Mouse (Mus musculus): Measurements from ENCODE around the gene Antxrl. TPM values are rescaled to one million over a fixed set of nuclear protein-coding genes. Genes with fewer than 3 reads are reported as not detected.

Antxrl gene
- polyA plus RNA-seq, 1 experiment, result 0.13 TPM

- H3K4me1 ChIP-seq (replicated peaks; ENCODE audit: control insufficient read depth, insufficient read depth, low read length), result no peaks in the 10 kb centered on the region
- H3K27ac ChIP-seq (ENCODE audit: control insufficient read depth, insufficient read depth, low read length), result no peak overlapping the region
- WGBS, result 72% methylated on average over 4 of the region's 4 CpGs
- no peak for DNase-seq
- no peaks in the 10 kb centered on the region for H3K36me3 ChIP-seq (ENCODE audit: control insufficient read depth, insufficient read depth, low read length)
- no peak for TF ChIP-seq POLR2A (IDR thresholded peaks at IDR 0.05; ENCODE audit: control insufficient read depth, extremely low read depth, insufficient read depth, low read length, poor library complexity)
- no peak for TF ChIP-seq CTCF (IDR thresholded peaks at IDR 0.05; ENCODE audit: borderline replicate concordance, control insufficient read depth, extremely low read depth, insufficient read depth, low read length, poor library complexity)
- no peak overlapping the region for H3K4me3 ChIP-seq (ENCODE audit: control insufficient read depth, insufficient read depth, low read length)
- no peaks in the 10 kb centered on the region for H3K27me3 ChIP-seq (ENCODE audit: control insufficient read depth, insufficient read depth, low read length)
Observed at GRCm38 (mm10) chr14:34078293-34078692, 25.8 kb downstream of the Antxrl start.

GRCm38 (mm10) chr14:34080321-34080997 is 28.0 kb downstream of the Antxrl start:
- WGBS, result 16% methylated on average over 11 of the region's 11 CpGs
- Histone ChIP-seq H3K36me3 (ENCODE audit: control insufficient read depth, insufficient read depth, low read length) (no peaks in the 10 kb centered on the region), H3K4me3 (ENCODE audit: control insufficient read depth, insufficient read depth, low read length) (no peak overlapping the region), H3K4me1 (replicated peaks; ENCODE audit: control insufficient read depth, insufficient read depth, low read length) (no peaks in the 10 kb centered on the region), H3K27me3 (ENCODE audit: control insufficient read depth, insufficient read depth, low read length) (no peaks in the 10 kb centered on the region), H3K27ac (ENCODE audit: control insufficient read depth, insufficient read depth, low read length) (no peak overlapping the region)
- DNase-seq, result peak; percentile 14
- TF ChIP-seq POLR2A (IDR thresholded peaks at IDR 0.05; ENCODE audit: control insufficient read depth, extremely low read depth, insufficient read depth, low read length, poor library complexity) (no peak), CTCF (IDR thresholded peaks at IDR 0.05; ENCODE audit: borderline replicate concordance, control insufficient read depth, extremely low read depth, insufficient read depth, low read length, poor library complexity) (no peak)

- 77% methylated on average over 4 of the region's 4 CpGs for WGBS
- Histone ChIP-seq H3K4me3 (ENCODE audit: control insufficient read depth, insufficient read depth, low read length) (no peak within 1 kb of the TSS), H3K36me3 (ENCODE audit: control insufficient read depth, insufficient read depth, low read length) (no peaks in the 10 kb centered on the region), H3K27ac (ENCODE audit: control insufficient read depth, insufficient read depth, low read length) (no peak within 1 kb of the TSS), H3K4me1 (replicated peaks; ENCODE audit: control insufficient read depth, insufficient read depth, low read length) (no peaks in the 10 kb centered on the region), H3K27me3 (ENCODE audit: control insufficient read depth, insufficient read depth, low read length) (no peaks in the 10 kb centered on the region)
- DNase-seq, result no peak
- no peak for TF ChIP-seq POLR2A (IDR thresholded peaks at IDR 0.05; ENCODE audit: control insufficient read depth, extremely low read depth, insufficient read depth, low read length, poor library complexity)
Observed at GRCm38 (mm10) chr14:34085731-34086130, 33.2 kb downstream of the Antxrl start, which contains the start of gene Anxa8. TSS of gene Anxa8 (plus strand) at chr14:34085981.

- Histone ChIP-seq H3K27ac (ENCODE audit: control insufficient read depth, insufficient read depth, low read length) (no peak overlapping the region), H3K27me3 (ENCODE audit: control insufficient read depth, insufficient read depth, low read length) (no peaks in the 10 kb centered on the region), H3K36me3 (ENCODE audit: control insufficient read depth, insufficient read depth, low read length) (no peaks in the 10 kb centered on the region), H3K4me3 (ENCODE audit: control insufficient read depth, insufficient read depth, low read length) (no peak overlapping the region), H3K4me1 (replicated peaks; ENCODE audit: control insufficient read depth, insufficient read depth, low read length) (no peaks in the 10 kb centered on the region)
- WGBS, result 82% methylated on average over 4 of the region's 4 CpGs
- no peak for TF ChIP-seq POLR2A (IDR thresholded peaks at IDR 0.05; ENCODE audit: control insufficient read depth, extremely low read depth, insufficient read depth, low read length, poor library complexity)
- no peak for TF ChIP-seq CTCF (IDR thresholded peaks at IDR 0.05; ENCODE audit: borderline replicate concordance, control insufficient read depth, extremely low read depth, insufficient read depth, low read length, poor library complexity)
- no peak for DNase-seq
Observed at GRCm38 (mm10) chr14:34086806-34087205, 34.3 kb downstream of the Antxrl start.

DNA sequence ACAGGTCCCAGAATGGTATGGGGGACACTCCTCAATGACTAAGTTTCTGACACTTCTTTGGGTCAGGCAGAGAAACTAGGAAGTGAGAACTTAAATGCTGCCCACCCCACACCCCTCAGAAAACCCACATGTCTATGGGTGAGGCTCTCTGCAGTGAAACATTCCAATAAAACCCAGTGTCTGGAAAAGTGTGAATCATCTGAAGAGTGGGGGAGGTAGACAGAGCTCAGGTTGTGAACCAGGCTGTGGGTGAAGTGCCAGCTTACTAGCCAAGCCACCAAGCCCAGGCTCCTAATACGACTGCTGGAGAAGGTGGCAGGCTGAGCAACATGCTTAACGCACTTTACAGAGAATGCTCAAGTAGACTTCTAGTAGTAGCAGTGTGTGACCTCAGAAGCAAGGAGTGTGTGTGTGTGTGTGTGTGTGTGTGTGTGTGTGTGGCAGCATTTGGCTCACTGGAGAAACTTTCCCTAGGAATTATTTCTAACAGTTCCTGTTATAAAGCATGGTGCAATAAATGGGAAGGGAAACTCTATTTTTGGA is 35.4 kb downstream of the Antxrl start:
- 84% methylated on average over 2 of the region's 2 CpGs for WGBS
- no peaks in the 10 kb centered on the region for H3K36me3 ChIP-seq (ENCODE audit: control insufficient read depth, insufficient read depth, low read length)
- H3K4me1 ChIP-seq (replicated peaks; ENCODE audit: control insufficient read depth, insufficient read depth, low read length), result no peaks in the 10 kb centered on the region
- no peak overlapping the region for H3K27ac ChIP-seq (ENCODE audit: control insufficient read depth, insufficient read depth, low read length)
- H3K4me3 ChIP-seq (ENCODE audit: control insufficient read depth, insufficient read depth, low read length), result no peak overlapping the region
- DNase-seq, result no peak
- TF ChIP-seq POLR2A (IDR thresholded peaks at IDR 0.05; ENCODE audit: control insufficient read depth, extremely low read depth, insufficient read depth, low read length, poor library complexity), result no peak
- no peak for TF ChIP-seq CTCF (IDR thresholded peaks at IDR 0.05; ENCODE audit: borderline replicate concordance, control insufficient read depth, extremely low read depth, insufficient read depth, low read length, poor library complexity)
- H3K27me3 ChIP-seq (ENCODE audit: control insufficient read depth, insufficient read depth, low read length), result no peaks in the 10 kb centered on the region

- WGBS, result 87% methylated on average over 8 of the region's 8 CpGs
- DNase-seq, result no peak
- Histone ChIP-seq H3K27me3 (ENCODE audit: control insufficient read depth, insufficient read depth, low read length) (no peaks in the 10 kb centered on the region), H3K27ac (ENCODE audit: control insufficient read depth, insufficient read depth, low read length) (no peak overlapping the region), H3K4me1 (replicated peaks; ENCODE audit: control insufficient read depth, insufficient read depth, low read length) (no peaks in the 10 kb centered on the region), H3K4me3 (ENCODE audit: control insufficient read depth, insufficient read depth, low read length) (no peak overlapping the region), H3K36me3 (ENCODE audit: control insufficient read depth, insufficient read depth, low read length) (no peaks in the 10 kb centered on the region)
- TF ChIP-seq POLR2A (IDR thresholded peaks at IDR 0.05; ENCODE audit: control insufficient read depth, extremely low read depth, insufficient read depth, low read length, poor library complexity) (no peak), CTCF (IDR thresholded peaks at IDR 0.05; ENCODE audit: borderline replicate concordance, control insufficient read depth, extremely low read depth, insufficient read depth, low read length, poor library complexity) (no peak)
Observed at GRCm38 (mm10) chr14:34089796-34090195, 37.3 kb downstream of the Antxrl start.
